Mouse (Mus musculus) neural tube, embryonic 14.5 days (tissue): Measurements from ENCODE around the gene Cntnap4. TPM values are rescaled to one million over a fixed set of nuclear protein-coding genes. Genes with fewer than 3 reads are reported as not detected.
A peak's percentile ranks its signal among the peaks of the same experiment; 100 is the strongest.

Experiments
- ATAC-seq: fragments of 200-750 bp; cut with Nextera tagmentation; 2 replicates; pipeline ENCODE4 v1.8.0; 2017; ENCODE audit warnings: low read depth, mild to moderate bottlenecking, moderate TSS enrichment, moderate library complexity
- H3K27ac ChIP-seq: fragments of 300-500 bp; sonication (generic); 2 replicates; pipeline ENCODE4 v1.5.1; 2014; ENCODE audit warnings: low read depth, mild to moderate bottlenecking, control low read depth, low read length, moderate library complexity, mixed read lengths
- H3K27me3 ChIP-seq: fragments of 300-500 bp; sonication (generic); 2 replicates; pipeline ENCODE4 v1.6.1; 2014; ENCODE audit warnings: low read length; ENCODE audit not compliant: control insufficient read depth, insufficient read depth
- H3K36me3 ChIP-seq: fragments of 300-500 bp; sonication (generic); 2 replicates; pipeline ENCODE4 v1.6.1; 2014; ENCODE audit warnings: low read length, mixed read lengths; ENCODE audit not compliant: control insufficient read depth, insufficient read depth
- H3K4me1 ChIP-seq: fragments of 300-500 bp; sonication (generic); 2 replicates; pipeline ENCODE4 v1.6.1; 2014; ENCODE audit warnings: low read length; ENCODE audit not compliant: control insufficient read depth, insufficient read depth
- H3K4me2 ChIP-seq: fragments of 300-500 bp; sonication (generic); 2 replicates; pipeline ENCODE4 v1.6.1; 2014; ENCODE audit warnings: mild to moderate bottlenecking, low read depth, low read length, control low read depth
- H3K4me3 ChIP-seq: fragments of 300-500 bp; sonication (generic); 2 replicates; pipeline ENCODE4 v1.5.1; 2014; ENCODE audit warnings: low read depth, low read length, control low read depth, mixed read lengths
- H3K9ac ChIP-seq: fragments of 300-500 bp; sonication (generic); replicated peaks from 2 replicates; pipeline ENCODE4 v1.6.1; 2014; ENCODE audit warnings: low read depth, mild to moderate bottlenecking, control low read depth, low read length, mixed read lengths
- H3K9me3 ChIP-seq: fragments of 300-500 bp; sonication (generic); 2 replicates; pipeline ENCODE4 v1.6.1; 2016; ENCODE audit warnings: low read length; ENCODE audit not compliant: control insufficient read depth
- WGBS: fragments of 180-500 bp; shearing (Covaris S2); extraction: QIAGEN DNeasy Blood & Tissue Kit; methylation state at CpG from one replicate; pipeline ENCODE4 v1.1.7; 2014; 5-methylcytosine and 5-hydroxymethylcytosine counted together
- polyA plus RNA-seq: library from polyadenylated mRNA; unstranded; fragments of >200 nt; fragmentation: Nextera tagmentation; extraction: Ambion mirVana; gene quantifications from 2 replicates; pipeline ENCODE4 v1.2.1, GENCODE M21; 2014

Cntnap4 gene
- polyA plus RNA-seq = 19.4 and 21.9 TPM in 2 replicates

DNA sequence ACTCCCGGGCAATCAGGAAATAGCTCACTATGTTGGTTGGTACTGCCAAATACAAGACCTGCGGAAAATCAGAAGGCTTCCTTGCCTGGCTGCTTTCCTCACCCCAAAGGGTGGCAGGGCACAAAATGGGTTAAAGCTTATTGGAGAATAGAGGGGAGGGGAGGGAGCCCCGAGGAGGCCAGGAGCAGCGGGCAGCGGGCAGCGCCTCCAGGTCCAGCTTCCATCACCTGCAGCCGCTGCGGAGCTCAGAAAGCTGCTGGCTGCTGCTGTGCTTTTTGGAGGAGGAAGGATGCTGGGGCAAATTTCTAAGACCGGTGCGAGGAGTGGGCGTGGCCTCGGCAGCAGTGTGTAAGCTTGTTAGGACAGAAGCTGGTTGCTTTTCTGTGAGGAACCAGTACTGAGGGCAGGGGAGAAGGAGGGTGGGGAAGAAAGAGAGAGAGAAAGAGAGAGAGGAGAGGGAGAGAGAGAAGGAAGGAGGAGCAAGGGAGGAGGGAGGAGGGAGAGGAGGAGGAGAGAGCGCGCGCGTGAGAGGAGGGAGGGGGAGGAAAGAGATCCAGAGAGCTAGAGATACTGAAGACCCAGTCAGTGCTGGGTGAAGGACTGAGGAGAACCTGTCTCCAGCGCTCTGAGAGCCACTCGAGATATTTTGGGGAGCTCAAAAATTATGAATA lies at the start of gene Cntnap4:
Gene Cntnap4 (plus strand): TSS at position 573 of the 671 bp plus-strand sequence.
- WGBS = 1% methylated on average over 18 of the region's 18 CpGs
- peak within 1 kb of the TSS; percentile 41 for H3K9ac ChIP-seq
- H3K4me2 ChIP-seq = peak within 1 kb of the TSS; percentile 45
- no peaks in the 10 kb centered on the region for H3K9me3 ChIP-seq
- no peaks in the 10 kb centered on the region for H3K36me3 ChIP-seq
- peak; percentile 72 for ATAC-seq
- H3K27me3 ChIP-seq = no peaks in the 10 kb centered on the region
- H3K27ac ChIP-seq = peak within 1 kb of the TSS; percentile 74
- H3K4me3 ChIP-seq = peak within 1 kb of the TSS; percentile 39
- 0 out of 2 replicates have a peak, but pooled peaks cover 2% of the 10 kb centered on the region for H3K4me1 ChIP-seq

DNA sequence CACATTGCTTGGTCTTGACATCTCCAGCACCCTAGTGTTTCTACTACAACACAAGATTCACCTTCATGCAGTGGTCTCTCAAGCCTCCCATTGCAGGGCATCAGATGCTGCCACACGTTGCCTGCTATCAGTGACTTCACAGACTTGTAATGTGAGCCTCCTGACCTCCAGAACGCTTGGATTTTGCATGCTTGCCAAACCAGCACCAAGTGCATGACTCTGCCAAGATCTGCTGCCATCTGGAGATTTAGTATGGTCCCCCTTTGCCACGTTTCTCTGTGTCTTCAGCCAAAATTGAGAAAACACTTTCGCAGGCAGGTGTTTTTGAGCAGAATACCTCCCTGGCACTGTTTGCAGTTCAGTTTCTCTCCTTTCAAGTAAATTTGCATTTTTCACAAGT lies 12.5 kb upstream of the Cntnap4 start:
- H3K4me2 ChIP-seq = no peak overlapping the region
- 55% methylated on average over 4 of the region's 4 CpGs for WGBS
- H3K4me3 ChIP-seq = no peak overlapping the region
- no peak overlapping the region for H3K9ac ChIP-seq
- H3K4me1 ChIP-seq = no peaks in the 10 kb centered on the region
- no peak for ATAC-seq
- no peak overlapping the region for H3K27ac ChIP-seq
- H3K36me3 ChIP-seq = no peaks in the 10 kb centered on the region
- no peaks in the 10 kb centered on the region; the same call in 1 of the 2 replicates for H3K9me3 ChIP-seq
- H3K27me3 ChIP-seq = no peaks in the 10 kb centered on the region

DNA sequence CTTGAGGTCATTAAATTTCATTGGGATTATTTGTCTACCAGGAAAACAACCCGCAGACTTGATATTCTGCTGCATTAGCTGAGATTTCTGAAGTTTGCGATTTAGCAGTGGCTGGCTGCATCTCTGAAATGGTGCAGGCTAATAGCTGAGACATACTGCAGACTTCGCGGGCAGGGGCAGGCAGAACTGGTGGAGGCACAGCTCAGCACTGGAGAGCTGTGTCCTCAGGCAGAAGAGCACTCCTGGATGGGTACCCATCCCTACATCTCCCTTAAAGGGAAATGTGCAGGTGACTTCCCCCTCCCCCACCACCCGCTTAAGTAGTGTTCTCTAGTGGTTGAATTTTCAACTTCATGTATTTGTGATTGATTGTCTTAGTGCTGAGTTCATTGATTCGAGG lies 698 bp downstream of the Cntnap4 start:
- 0 out of 2 replicates have a peak, but pooled peaks cover 2% of the 10 kb centered on the region for H3K4me1 ChIP-seq
- H3K4me3 ChIP-seq = peak overlapping the region; percentile 39
- WGBS = 8% methylated on average over 6 of the region's 6 CpGs
- H3K4me2 ChIP-seq = peak overlapping the region; percentile 45
- H3K9me3 ChIP-seq = no peaks in the 10 kb centered on the region
- H3K27ac ChIP-seq = no peak overlapping the region
- H3K9ac ChIP-seq = peak overlapping the region; percentile 41
- ATAC-seq = no peak
- H3K27me3 ChIP-seq = no peaks in the 10 kb centered on the region
- no peaks in the 10 kb centered on the region for H3K36me3 ChIP-seq

DNA sequence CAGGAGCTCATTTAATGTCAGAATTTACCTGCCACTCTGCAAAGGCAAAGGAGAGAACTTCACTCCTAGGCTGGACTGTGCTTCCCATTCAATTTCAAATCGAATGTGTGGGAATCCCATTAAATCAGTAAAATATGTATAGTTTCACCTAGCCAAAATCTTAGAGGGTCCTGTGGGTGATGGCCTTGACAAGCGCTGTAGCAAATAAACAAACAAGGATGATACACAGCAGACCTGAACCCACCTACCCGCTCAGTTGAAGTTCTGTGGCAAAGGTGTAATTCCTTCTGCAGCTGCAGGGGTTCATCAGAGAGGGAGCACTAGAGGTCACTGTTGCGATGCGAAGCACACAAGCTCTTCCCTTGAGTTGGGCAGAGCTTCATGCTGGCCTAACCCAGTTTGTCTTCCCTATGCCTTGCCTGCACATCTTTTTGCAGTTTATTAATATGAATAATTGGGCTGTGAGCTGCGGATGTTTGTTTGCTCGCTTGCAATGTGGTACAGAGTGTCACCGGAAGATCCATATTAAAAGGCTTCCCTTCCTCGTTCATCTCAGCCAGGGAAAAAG lies 1.6 kb downstream of the Cntnap4 start:
- peak; percentile 61; the same call in 1 of the 2 replicates for ATAC-seq
- 12% methylated on average over 9 of the region's 9 CpGs for WGBS
- Histone ChIP-seq H3K27ac (no peak overlapping the region), H3K4me1 (0 out of 2 replicates have a peak, but pooled peaks cover 2% of the 10 kb centered on the region), H3K4me2 (peak overlapping the region; percentile 36; the same call in 1 of the 2 replicates), H3K4me3 (peak overlapping the region; percentile 39), H3K36me3 (no peaks in the 10 kb centered on the region), H3K9ac (no peak overlapping the region; the same call in 1 of the 2 replicates), H3K9me3 (no peaks in the 10 kb centered on the region), H3K27me3 (no peaks in the 10 kb centered on the region)

DNA sequence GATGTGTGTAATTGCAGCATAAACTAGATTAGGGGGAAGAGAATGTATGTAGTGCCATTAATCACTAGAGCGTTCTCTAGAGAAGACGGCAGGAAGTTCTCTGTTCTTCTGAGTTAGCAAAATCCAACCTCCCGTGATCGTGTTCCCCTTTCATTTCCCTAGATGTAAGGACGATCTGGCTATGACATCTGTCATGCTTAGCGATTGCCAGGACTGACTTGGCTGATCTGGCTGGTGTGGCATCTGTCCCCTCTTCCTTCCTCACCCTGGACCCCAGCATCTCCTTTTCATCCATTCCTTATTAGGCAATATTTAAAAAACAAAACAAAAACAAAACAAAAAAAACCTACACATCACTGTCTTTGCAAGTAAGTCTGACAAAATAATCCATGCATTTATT lies 11.6 kb downstream of the Cntnap4 start:
- H3K4me3 ChIP-seq = no peak overlapping the region
- no peaks in the 10 kb centered on the region for H3K4me1 ChIP-seq
- H3K9me3 ChIP-seq = no peaks in the 10 kb centered on the region
- whole genome bisulfite sequencing = 50% methylated on average over 6 of the region's 6 CpGs
- ATAC-seq = no peak
- no peak overlapping the region for H3K9ac ChIP-seq
- H3K36me3 ChIP-seq = no peaks in the 10 kb centered on the region
- H3K27me3 ChIP-seq = no peaks in the 10 kb centered on the region
- H3K4me2 ChIP-seq = no peak overlapping the region
- no peak overlapping the region for H3K27ac ChIP-seq

DNA sequence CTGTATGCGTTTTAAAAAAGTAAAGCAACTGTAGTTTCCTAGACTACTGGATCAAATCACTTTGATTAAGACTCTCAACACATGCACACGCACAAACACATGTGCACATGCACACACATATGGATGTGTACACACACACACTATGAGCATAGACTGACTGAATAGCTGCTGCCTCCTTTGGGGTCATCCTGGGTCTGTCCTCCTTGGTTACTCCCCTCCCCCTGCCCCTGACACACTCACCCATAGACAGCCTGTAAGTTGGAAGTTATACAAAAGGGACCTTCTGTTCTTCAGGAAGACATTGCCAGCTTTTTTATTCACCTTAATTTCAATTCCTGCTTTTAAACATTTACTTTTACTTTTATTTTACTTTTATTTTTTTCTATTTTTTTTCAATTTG lies 13.6 kb downstream of the Cntnap4 start:
- ATAC-seq = no peak
- Histone ChIP-seq H3K36me3 (no peaks in the 10 kb centered on the region), H3K27ac (no peak overlapping the region), H3K4me3 (no peak overlapping the region), H3K4me2 (no peak overlapping the region), H3K9me3 (no peaks in the 10 kb centered on the region), H3K4me1 (no peaks in the 10 kb centered on the region), H3K9ac (no peak overlapping the region), H3K27me3 (no peaks in the 10 kb centered on the region)
- WGBS = 94% methylated on average over 2 of the region's 2 CpGs

DNA sequence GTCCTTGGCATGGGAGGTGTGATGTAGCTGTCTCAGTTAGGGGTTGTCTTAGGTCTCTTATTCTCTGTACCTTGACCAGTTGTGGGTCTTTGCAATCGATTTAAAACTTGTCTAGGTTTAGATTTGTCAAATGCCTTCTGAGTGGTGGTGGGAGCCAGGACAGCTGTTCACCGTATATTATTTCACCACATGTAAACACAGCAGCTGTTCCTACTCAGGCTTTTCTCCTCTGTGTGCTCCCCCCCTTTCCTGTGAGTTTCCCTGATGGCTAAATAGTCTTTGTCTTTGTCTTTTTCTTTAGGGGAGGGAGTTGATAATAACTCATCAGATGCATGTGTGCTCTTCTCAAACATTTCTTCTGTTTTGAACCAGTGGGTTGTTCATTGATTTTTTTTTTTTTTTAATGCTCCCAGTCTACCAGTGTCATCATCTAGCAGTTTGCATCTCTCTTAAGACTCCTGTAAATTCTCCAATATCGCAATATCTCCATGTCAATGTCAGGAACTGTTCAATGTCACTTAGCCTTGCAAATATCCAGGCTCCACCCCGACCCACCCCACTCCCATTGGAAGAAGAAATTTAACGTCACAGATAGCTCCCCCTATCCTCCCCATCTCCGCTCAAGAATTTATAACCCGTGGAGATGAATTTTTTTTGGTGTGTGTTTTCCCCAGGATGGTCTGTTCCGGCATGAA lies 18.7 kb downstream of the Cntnap4 start:
- no peaks in the 10 kb centered on the region for H3K36me3 ChIP-seq
- H3K4me3 ChIP-seq = no peak overlapping the region
- peak overlapping the region; percentile 4; the same call in 1 of the 2 replicates for H3K4me2 ChIP-seq
- 59% methylated on average over 8 of the region's 8 CpGs for WGBS
- H3K4me1 ChIP-seq = 0 out of 2 replicates have a peak, but pooled peaks cover 2% of the 10 kb centered on the region
- H3K9me3 ChIP-seq = no peaks in the 10 kb centered on the region
- H3K27me3 ChIP-seq = no peaks in the 10 kb centered on the region
- no peak overlapping the region for H3K27ac ChIP-seq
- ATAC-seq = no peak
- no peak overlapping the region for H3K9ac ChIP-seq

DNA sequence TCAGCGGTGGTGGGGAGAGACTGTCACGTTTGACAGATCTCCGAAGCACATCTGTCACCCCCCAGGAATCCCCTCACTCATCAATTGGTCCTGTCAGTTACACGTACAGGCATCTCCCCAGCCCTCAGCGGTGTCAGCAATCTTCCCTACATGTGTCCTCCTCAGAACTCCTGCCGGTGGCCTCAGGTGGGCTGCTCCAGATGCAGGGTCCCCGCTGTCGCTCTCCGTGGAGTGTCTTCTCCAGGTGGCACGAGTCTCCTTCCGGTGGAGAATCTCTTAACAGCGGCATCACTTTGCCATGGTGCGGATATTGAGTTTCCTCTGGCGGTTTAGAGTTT lies 19.2 kb downstream of the Cntnap4 start:
- Histone ChIP-seq H3K4me1 (0 out of 2 replicates have a peak, but pooled peaks cover 2% of the 10 kb centered on the region), H3K4me2 (peak overlapping the region; percentile 4; the same call in 1 of the 2 replicates), H3K9ac (no peak overlapping the region), H3K4me3 (no peak overlapping the region), H3K27me3 (no peaks in the 10 kb centered on the region), H3K36me3 (no peaks in the 10 kb centered on the region), H3K27ac (no peak overlapping the region), H3K9me3 (no peaks in the 10 kb centered on the region)
- 63% methylated on average over 14 of the region's 14 CpGs for WGBS
- ATAC-seq = no peak
